In the genomic region with DNA sequence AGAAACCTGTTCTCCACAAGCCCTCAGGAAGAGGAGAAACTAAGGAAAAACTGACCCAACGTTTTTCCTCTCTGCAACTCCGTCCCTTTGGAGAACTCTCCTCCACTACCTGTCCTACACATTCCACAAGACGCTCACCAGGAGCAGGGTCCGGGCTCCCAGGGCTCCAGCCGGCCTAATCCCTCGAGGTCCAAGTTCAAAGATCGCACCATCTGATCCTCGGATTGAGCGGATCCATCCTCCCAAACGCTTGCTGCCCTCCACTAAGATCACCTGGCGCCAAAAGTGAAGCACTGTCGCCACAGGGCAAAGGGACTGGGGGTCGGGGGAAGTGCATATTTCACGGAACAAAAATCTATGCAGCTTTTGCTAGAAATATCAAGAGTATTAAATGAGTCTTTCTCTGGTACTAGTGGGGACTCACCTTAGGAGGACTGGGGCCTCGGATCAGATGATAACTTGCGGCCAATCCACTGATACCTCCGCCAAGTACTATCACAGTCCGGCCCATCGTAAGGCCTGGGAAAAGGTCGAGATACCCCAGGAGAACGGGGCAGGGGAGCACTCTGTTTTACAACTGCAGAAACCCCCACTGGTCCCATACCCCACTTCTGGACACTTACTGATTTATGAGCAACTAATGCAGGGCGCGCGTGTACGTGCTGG, we compare ENCODE assay signal across 9 mouse cellular contexts. TPM values are rescaled to one million over a fixed set of nuclear protein-coding genes. Genes with fewer than 3 reads are reported as not detected.
DNase-seq lines count a peak whose midpoint lies in the region; ATAC-seq and TF ChIP-seq lines count a peak whose summit lies in the region.
"Had no signal": no experiment of that assay in that cellular context is flagged by ENCODE, and none has a peak within 500 bp of the region (broad histone marks: within the 10 kb centered on the region; RNA-seq: fewer than 3 reads in every experiment).

No protein-coding gene starts in this region.

- intact Hi-C loops in heart, postnatal 25 days (cut with DNase I) = loop anchor here (2.0 kb wide), 2 partner anchors 34 to 166 kb away; no protein-coding TSS in a partner anchor
- intact Hi-C loops in gastrocnemius, postnatal 14 days (cut with DNase I; ENCODE audit: low total_unique reads) = no loop called here

- H3K4me1 ChIP-seq in heart, embryonic 10.5 days = peaks cover 24% of the 10 kb centered on the region
- peaks cover 1% of the 10 kb centered on the region; the same call in 1 of the 2 replicates for H3K4me1 ChIP-seq in bone marrow, adult 2 months (ENCODE audit: control insufficient read depth, insufficient read depth, low read length)
- peaks cover 19% of the 10 kb centered on the region for H3K4me1 ChIP-seq in heart, embryonic 15.5 days (replicated peaks)
- peaks cover 3% of the 10 kb centered on the region for H3K4me1 ChIP-seq in midbrain, postnatal 0 days (ENCODE audit: insufficient read depth, low read length)

- H3K9ac ChIP-seq in heart, embryonic 15.5 days = peak overlapping the region; percentile 79
- peak overlapping the region; percentile 63 for H3K9ac ChIP-seq in midbrain, postnatal 0 days (replicated peaks; ENCODE audit: low read length, poor library complexity, severe bottlenecking)

- TF ChIP-seq POLR2A in bone marrow, adult 2 months (IDR thresholded peaks at IDR 0.05; ENCODE audit: borderline replicate concordance, control insufficient read depth, low read depth, low read length) = no peak

- WGBS in heart, embryonic 10.5 days = 1% methylated on average over 25 of the region's 25 CpGs
- WGBS in bone marrow, adult 2 months = 5% methylated on average over 25 of the region's 25 CpGs
- 1% methylated on average over 25 of the region's 25 CpGs for WGBS in heart, embryonic 15.5 days
- 1% methylated on average over 25 of the region's 25 CpGs for WGBS in midbrain, postnatal 0 days

- H3K4me3 ChIP-seq in heart, embryonic 10.5 days = peak overlapping the region; percentile 77
- H3K4me3 ChIP-seq in bone marrow, adult 2 months (replicated peaks; ENCODE audit: control insufficient read depth, low read depth, low read length) = peak overlapping the region; percentile 70
- peak overlapping the region; percentile 78 for H3K4me3 ChIP-seq in heart, embryonic 15.5 days
- H3K4me3 ChIP-seq in midbrain, postnatal 0 days (ENCODE audit: low read depth, low read length) = peak overlapping the region; percentile 60

- peak; percentile 8; the same call in 1 of the 2 replicates for ATAC-seq in heart, embryonic 15.5 days (replicated peaks; ENCODE audit: insufficient number of reproducible peaks, insufficient read depth, low FRiP score, low read depth)
- peak; percentile 29; the same call in 1 of the 2 replicates for ATAC-seq in midbrain, postnatal 0 days (ENCODE audit: low FRiP score)

- peaks cover 68% of the 10 kb centered on the region for H3K36me3 ChIP-seq in heart, embryonic 10.5 days
- peaks cover 39% of the 10 kb centered on the region for H3K36me3 ChIP-seq in heart, embryonic 15.5 days
- H3K36me3 ChIP-seq in midbrain, postnatal 0 days (ENCODE audit: insufficient read depth, low read length) = peaks cover 51% of the 10 kb centered on the region

- no peaks in the 10 kb centered on the region for H3K9me3 ChIP-seq in heart, embryonic 10.5 days
- H3K9me3 ChIP-seq in heart, embryonic 15.5 days (replicated peaks) = no peaks in the 10 kb centered on the region
- no peaks in the 10 kb centered on the region for H3K9me3 ChIP-seq in midbrain, postnatal 0 days (ENCODE audit: low read length)

- TF ChIP-seq CTCF in bone marrow, adult 2 months (IDR thresholded peaks at IDR 0.05; ENCODE audit: control insufficient read depth, insufficient read depth, low read length) = no peak
- TF ChIP-seq CTCF in midbrain, postnatal 0 days (IDR thresholded peaks at IDR 0.05) = no peak

- H3K27me3 ChIP-seq in heart, embryonic 10.5 days (ENCODE audit: insufficient read depth, poor library complexity, severe bottlenecking) = no peaks in the 10 kb centered on the region
- no peaks in the 10 kb centered on the region for H3K27me3 ChIP-seq in heart, embryonic 15.5 days
- no peaks in the 10 kb centered on the region for H3K27me3 ChIP-seq in midbrain, postnatal 0 days (ENCODE audit: insufficient read depth, low read length)
- H3K27me3 ChIP-seq: Patski had no signal

- peak overlapping the region; percentile 86 for H3K4me2 ChIP-seq in heart, embryonic 15.5 days
- peak overlapping the region; percentile 88 for H3K4me2 ChIP-seq in midbrain, postnatal 0 days (ENCODE audit: low read depth, low read length, poor library complexity, severe bottlenecking)

- DNase-seq in heart, embryonic 10.5 days (ENCODE audit: low spot score) = peak; percentile 76
- no peak for DNase-seq in heart, postnatal 25 days (ENCODE audit: low spot score)
- peak; percentile 54 to 64 for DNase-seq in kidney, postnatal 36 days
- DNase-seq in midbrain, postnatal 0 days (ENCODE audit: low spot score) = no peak
- no peak for DNase-seq in gastrocnemius, postnatal 14 days
- no peak for DNase-seq in layer of hippocampus, postnatal 36 days

- H3K27ac ChIP-seq in heart, embryonic 10.5 days = peak overlapping the region; percentile 83
- H3K27ac ChIP-seq in bone marrow, adult 2 months (ENCODE audit: control insufficient read depth, insufficient read depth, low read depth, low read length, poor library complexity) = peak overlapping the region; percentile 85
- H3K27ac ChIP-seq in heart, embryonic 15.5 days = peak overlapping the region; percentile 71
- no peak overlapping the region for H3K27ac ChIP-seq in midbrain, postnatal 0 days (ENCODE audit: low read depth, low read length)

RNA-seq across cellular contexts. Expression of a gene that starts 0.6 kb away (rescaled TPM):
- polyA plus RNA-seq in heart, embryonic 10.5 days (2016; fragmentation: Nextera tagmentation; extraction: Ambion mirVana) = 57.1 and 59.8 TPM in 2 replicates
- total RNA-seq in heart, postnatal 25 days (2021) = 10 to 100 TPM; 13.4 to 13.7 TPM
- 197 and 282 TPM in 2 replicates for polyA plus RNA-seq in bone marrow, adult 2 months (2011; ENCODE audit: insufficient read depth, insufficient read length, low replicate concordance, missing spikeins)
- 32.7 and 47.2 TPM in 2 replicates for polyA plus RNA-seq in heart, embryonic 15.5 days (2015; fragmentation: Nextera tagmentation; extraction: Ambion mirVana)
- total RNA-seq in midbrain, postnatal 0 days (2014; rRNA removed) = 36.5 and 45.9 TPM in 2 replicates
- 31.3 and 32.6 TPM in 2 replicates for polyA plus RNA-seq in midbrain, postnatal 0 days (2015; fragmentation: Nextera tagmentation; extraction: Ambion mirVana)
- total RNA-seq in gastrocnemius, postnatal 14 days (2021) = 10 to 100 TPM in 1 of 2 experiments, 1 to 10 TPM in 1; 9.6 to 11.8 TPM
- total RNA-seq in layer of hippocampus, postnatal 36 days (2021) = 10 to 100 TPM; 28.0 to 31.4 TPM

RNA-seq across cellular contexts. Expression of a gene that starts 7.4 kb away (rescaled TPM):
- polyA plus RNA-seq in heart, embryonic 10.5 days (2016; fragmentation: Nextera tagmentation; extraction: Ambion mirVana) = 58.5 and 74.8 TPM in 2 replicates
- total RNA-seq in heart, postnatal 25 days (2021) = 10 to 100 TPM; 19.7 to 21.3 TPM
- 39.1 and 60.0 TPM in 2 replicates for polyA plus RNA-seq in bone marrow, adult 2 months (2011; ENCODE audit: insufficient read depth, insufficient read length, low replicate concordance, missing spikeins)
- polyA plus RNA-seq in heart, embryonic 15.5 days (2015; fragmentation: Nextera tagmentation; extraction: Ambion mirVana) = 44.9 and 55.6 TPM in 2 replicates
- total RNA-seq in midbrain, postnatal 0 days (2014; rRNA removed) = 59.5 and 65.9 TPM in 2 replicates
- 81.0 and 82.6 TPM in 2 replicates for polyA plus RNA-seq in midbrain, postnatal 0 days (2015; fragmentation: Nextera tagmentation; extraction: Ambion mirVana)
- 10 to 100 TPM; 13.1 to 13.7 TPM for total RNA-seq in gastrocnemius, postnatal 14 days (2021)
- 10 to 100 TPM; 66.9 to 70.5 TPM for total RNA-seq in layer of hippocampus, postnatal 36 days (2021)

RNA-seq across cellular contexts. Expression of a gene that starts 10.3 kb away (rescaled TPM):
- 53.3 and 62.4 TPM in 2 replicates for polyA plus RNA-seq in heart, embryonic 10.5 days (2016; fragmentation: Nextera tagmentation; extraction: Ambion mirVana)
- total RNA-seq in heart, postnatal 25 days (2021) = 10 to 100 TPM; 16.4 to 17.8 TPM
- 29.8 and 67.5 TPM in 2 replicates for polyA plus RNA-seq in bone marrow, adult 2 months (2011; ENCODE audit: insufficient read depth, insufficient read length, low replicate concordance, missing spikeins)
- polyA plus RNA-seq in heart, embryonic 15.5 days (2015; fragmentation: Nextera tagmentation; extraction: Ambion mirVana) = 44.4 and 56.4 TPM in 2 replicates
- 77.0 and 94.9 TPM in 2 replicates for total RNA-seq in midbrain, postnatal 0 days (2014; rRNA removed)
- 109 and 110 TPM in 2 replicates for polyA plus RNA-seq in midbrain, postnatal 0 days (2015; fragmentation: Nextera tagmentation; extraction: Ambion mirVana)
- total RNA-seq in gastrocnemius, postnatal 14 days (2021) = 1 to 10 TPM; 5.9 to 9.4 TPM
- 10 to 100 TPM; 68.5 to 76.8 TPM for total RNA-seq in layer of hippocampus, postnatal 36 days (2021)

RNA-seq across cellular contexts. Expression of a gene that starts 14.4 kb away (rescaled TPM):
- polyA plus RNA-seq in heart, embryonic 10.5 days (2016; fragmentation: Nextera tagmentation; extraction: Ambion mirVana) = 86.8 and 92.0 TPM in 2 replicates
- 10 to 100 TPM; 80.7 to 81.5 TPM for total RNA-seq in heart, postnatal 25 days (2021)
- polyA plus RNA-seq in bone marrow, adult 2 months (2011; ENCODE audit: insufficient read depth, insufficient read length, low replicate concordance, missing spikeins) = 34.0 and 84.2 TPM in 2 replicates
- 83.6 and 85.0 TPM in 2 replicates for polyA plus RNA-seq in heart, embryonic 15.5 days (2015; fragmentation: Nextera tagmentation; extraction: Ambion mirVana)
- total RNA-seq in midbrain, postnatal 0 days (2014; rRNA removed) = 83.7 and 87.9 TPM in 2 replicates
- 128 and 132 TPM in 2 replicates for polyA plus RNA-seq in midbrain, postnatal 0 days (2015; fragmentation: Nextera tagmentation; extraction: Ambion mirVana)
- total RNA-seq in gastrocnemius, postnatal 14 days (2021) = 10 to 100 TPM; 84.3 to 87.2 TPM
- total RNA-seq in layer of hippocampus, postnatal 36 days (2021) = 100 to 1,000 TPM; 101 to 112 TPM

RNA-seq across cellular contexts. Expression of a gene that starts 29.2 kb away (rescaled TPM):
- 390 and 470 TPM in 2 replicates for polyA plus RNA-seq in heart, embryonic 10.5 days (2016; fragmentation: Nextera tagmentation; extraction: Ambion mirVana)
- 1,000 to 10,000 TPM; 1,437 to 1,441 TPM for total RNA-seq in heart, postnatal 25 days (2021)
- 109 and 134 TPM in 2 replicates for polyA plus RNA-seq in bone marrow, adult 2 months (2011; ENCODE audit: insufficient read depth, insufficient read length, low replicate concordance, missing spikeins)
- polyA plus RNA-seq in heart, embryonic 15.5 days (2015; fragmentation: Nextera tagmentation; extraction: Ambion mirVana) = 514 and 535 TPM in 2 replicates
- total RNA-seq in midbrain, postnatal 0 days (2014; rRNA removed) = 224 and 230 TPM in 2 replicates
- polyA plus RNA-seq in midbrain, postnatal 0 days (2015; fragmentation: Nextera tagmentation; extraction: Ambion mirVana) = 221 and 244 TPM in 2 replicates
- 100 to 1,000 TPM; 580 to 737 TPM for total RNA-seq in gastrocnemius, postnatal 14 days (2021)
- 100 to 1,000 TPM; 275 to 286 TPM for total RNA-seq in layer of hippocampus, postnatal 36 days (2021)

Comparison
In these comparisons a context has a peak if more than half of its experiments do, and no peak if none do; other contexts are left out.
1. DNase-seq: peak in heart, embryonic 10.5 days (single experiment) and kidney, postnatal 36 days (2 of 2); none in heart, postnatal 25 days (single experiment), midbrain, postnatal 0 days (single experiment), gastrocnemius, postnatal 14 days (single experiment) and layer of hippocampus, postnatal 36 days (0 of 2).
2. Peak in every context shown above with its lines, with median percentiles within 50 percentile points of each other: H3K4me3 ChIP-seq.